8 mouse cellular contexts compared by ENCODE assay signal in genomic region chr5:125215930-125216459, GRCm38 (mm10). TPM values are rescaled to one million over a fixed set of nuclear protein-coding genes. Genes with fewer than 3 reads are reported as not detected.
A peak's percentile ranks its signal among the peaks of the same experiment; 100 is the strongest.
DNase-seq lines count a peak whose midpoint lies in the region; ATAC-seq lines count a peak whose summit lies in the region.

No protein-coding gene starts in this region.

- H3K9ac ChIP-seq in kidney, embryonic 14.5 days (ENCODE audit: low read depth, low read length), result peak overlapping the region; percentile 45
- peak overlapping the region; percentile 14; the same call in 1 of the 2 replicates for H3K9ac ChIP-seq in intestine, embryonic 14.5 days (ENCODE audit: low read length)
- peak overlapping the region; percentile 34 for H3K9ac ChIP-seq in midbrain, embryonic 15.5 days

- peaks cover 20% of the 10 kb centered on the region for H3K4me1 ChIP-seq in kidney, embryonic 14.5 days (ENCODE audit: control insufficient read depth, insufficient read depth, low read length)
- H3K4me1 ChIP-seq in intestine, embryonic 14.5 days (replicated peaks; ENCODE audit: control insufficient read depth, insufficient read depth, low read length), result peaks cover 18% of the 10 kb centered on the region
- H3K4me1 ChIP-seq in midbrain, embryonic 15.5 days, result peaks cover 21% of the 10 kb centered on the region

- H3K4me2 ChIP-seq in kidney, embryonic 14.5 days (replicated peaks; ENCODE audit: low read depth, low read length), result peak overlapping the region; percentile 45
- H3K4me2 ChIP-seq in intestine, embryonic 14.5 days (ENCODE audit: low read length), result peak overlapping the region; percentile 51
- H3K4me2 ChIP-seq in midbrain, embryonic 15.5 days, result peak overlapping the region; percentile 48

- H3K27me3 ChIP-seq in kidney, embryonic 14.5 days (ENCODE audit: control insufficient read depth, insufficient read depth, low read length), result peaks cover 3% of the 10 kb centered on the region; the same call in 1 of the 2 replicates
- no peaks in the 10 kb centered on the region for H3K27me3 ChIP-seq in intestine, embryonic 14.5 days (replicated peaks; ENCODE audit: control insufficient read depth, insufficient read depth, low read length)
- H3K27me3 ChIP-seq in midbrain, embryonic 15.5 days (replicated peaks), result no peaks in the 10 kb centered on the region

- no peaks in the 10 kb centered on the region for H3K36me3 ChIP-seq in kidney, embryonic 14.5 days (ENCODE audit: control insufficient read depth, insufficient read depth, low read length)
- no peaks in the 10 kb centered on the region for H3K36me3 ChIP-seq in intestine, embryonic 14.5 days (ENCODE audit: control insufficient read depth, insufficient read depth, low read length)
- H3K36me3 ChIP-seq in midbrain, embryonic 15.5 days (replicated peaks), result no peaks in the 10 kb centered on the region

- 5% methylated on average over 24 of the region's 24 CpGs for WGBS in kidney, embryonic 14.5 days
- WGBS in intestine, embryonic 14.5 days, result 7% methylated on average over 24 of the region's 24 CpGs
- 3% methylated on average over 24 of the region's 24 CpGs for WGBS in midbrain, embryonic 15.5 days

- DNase-seq in kidney, adult 11 months, result no peak
- peak; percentile 70 for DNase-seq in embryo, embryonic 9.5 days (ENCODE audit: extremely low spot score)
- DNase-seq in gastrocnemius, postnatal 4 days (ENCODE audit: low spot score in 2 of 2), result peak; percentile 53 to 81
- peak; percentile 84 for DNase-seq in intestine, embryonic 14.5 days (ENCODE audit: low spot score)
- peak; percentile 88 to 97 for DNase-seq in left cerebral cortex, postnatal 25 days (ENCODE audit: low spot score in 2 of 2)
- DNase-seq in testis, postnatal 10 days (ENCODE audit: low spot score), result peak; percentile 81

- H3K9me3 ChIP-seq in kidney, embryonic 14.5 days (ENCODE audit: control insufficient read depth, low read length), result no peaks in the 10 kb centered on the region
- no peaks in the 10 kb centered on the region for H3K9me3 ChIP-seq in intestine, embryonic 14.5 days (ENCODE audit: control insufficient read depth, low read length)
- H3K9me3 ChIP-seq in midbrain, embryonic 15.5 days, result no peaks in the 10 kb centered on the region

- peak overlapping the region; percentile 63 for H3K27ac ChIP-seq in kidney, embryonic 14.5 days (ENCODE audit: low read depth, low read length)
- H3K27ac ChIP-seq in intestine, embryonic 14.5 days (ENCODE audit: low read depth), result peak overlapping the region; percentile 78
- H3K27ac ChIP-seq in midbrain, embryonic 15.5 days, result peak overlapping the region; percentile 81

- ATAC-seq in kidney, embryonic 14.5 days (ENCODE audit: low FRiP score, low TSS enrichment), result peak; percentile 37; the same call in 1 of the 2 replicates
- peak; percentile 70 for ATAC-seq in intestine, embryonic 14.5 days (replicated peaks; ENCODE audit: low FRiP score, low TSS enrichment, low read depth)
- ATAC-seq in midbrain, embryonic 15.5 days (replicated peaks), result peak; percentile 84

- H3K4me3 ChIP-seq in kidney, embryonic 14.5 days (ENCODE audit: low read length), result peak overlapping the region; percentile 17
- H3K4me3 ChIP-seq in intestine, embryonic 14.5 days (ENCODE audit: low read depth, low read length), result peak overlapping the region; percentile 11
- H3K4me3 ChIP-seq in midbrain, embryonic 15.5 days, result peak overlapping the region; percentile 18; the same call in 1 of the 2 replicates

- intact Hi-C loops in left cerebral cortex, postnatal 25 days (cut with DNase I), result loop anchor here (1.0 to 5.0 kb wide), 3 partner anchors 28 to 51 kb away; partner anchors contain the start of gene Ncor2

RNA-seq across cellular contexts. Expression of gene Ncor2, which starts 37.0 kb away (rescaled TPM):
- 34.6 and 35.0 TPM in 2 replicates for polyA plus RNA-seq in kidney, embryonic 14.5 days (2014; fragmentation: Nextera tagmentation; extraction: Ambion mirVana)
- 100 to 1,000 TPM; 168 to 179 TPM for total RNA-seq in gastrocnemius, postnatal 4 days (2021)
- polyA plus RNA-seq in intestine, embryonic 14.5 days (2014; fragmentation: Nextera tagmentation; extraction: Ambion mirVana), result 26.1 and 27.5 TPM in 2 replicates
- 100 to 1,000 TPM; 183 to 200 TPM for total RNA-seq in left cerebral cortex, postnatal 25 days (2021)
- 25.6 and 27.6 TPM in 2 replicates for polyA plus RNA-seq in midbrain, embryonic 15.5 days (2015; fragmentation: Nextera tagmentation; extraction: Ambion mirVana)
